Mouse (Mus musculus): ENCODE results near the gene Shh. TPM values are rescaled to one million over a fixed set of nuclear protein-coding genes. Genes with fewer than 3 reads are reported as not detected.

Gene Shh
- total RNA-seq, 2 experiments from 2014 or later: not detected

DNA sequence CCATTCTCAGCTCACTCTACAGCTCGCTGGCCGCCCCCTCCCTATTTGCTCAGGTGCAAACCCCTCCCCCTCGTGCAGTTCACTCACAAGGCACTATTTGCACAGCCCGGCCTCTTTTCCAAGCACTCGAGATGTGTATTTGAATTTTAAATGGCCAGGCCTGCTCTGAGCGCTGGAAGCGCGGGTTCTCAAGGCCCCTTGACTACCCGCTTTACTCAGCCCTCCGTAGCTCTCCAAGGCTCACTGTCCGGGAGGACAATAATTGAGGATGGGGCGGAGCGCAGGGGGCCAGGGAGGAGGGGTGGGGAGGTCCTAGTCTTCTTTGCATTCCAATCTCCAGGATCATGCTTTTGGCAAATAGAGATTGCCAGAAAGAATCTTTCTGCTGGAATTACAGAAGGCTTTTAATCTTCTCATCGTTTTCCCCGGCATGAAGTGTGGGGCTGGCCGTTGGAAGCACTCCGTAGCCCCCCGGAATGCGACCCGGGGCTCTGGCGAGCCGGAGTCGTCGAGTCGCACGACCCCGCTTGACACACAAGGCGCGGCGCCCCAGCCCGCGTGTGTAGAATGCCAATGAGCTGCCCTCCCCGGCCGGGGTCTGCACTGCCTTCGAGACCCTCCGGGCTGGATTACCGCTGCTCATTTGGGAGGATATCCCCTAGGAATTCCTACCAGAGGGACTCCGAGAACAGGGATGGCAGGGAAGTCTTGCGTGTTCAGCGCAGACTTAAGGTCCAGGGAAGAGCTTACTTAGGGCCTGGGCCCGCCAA lies 7.4 kb downstream of the Shh start:
- DNase-seq (ENCODE audit: low spot score): no peak

DNA sequence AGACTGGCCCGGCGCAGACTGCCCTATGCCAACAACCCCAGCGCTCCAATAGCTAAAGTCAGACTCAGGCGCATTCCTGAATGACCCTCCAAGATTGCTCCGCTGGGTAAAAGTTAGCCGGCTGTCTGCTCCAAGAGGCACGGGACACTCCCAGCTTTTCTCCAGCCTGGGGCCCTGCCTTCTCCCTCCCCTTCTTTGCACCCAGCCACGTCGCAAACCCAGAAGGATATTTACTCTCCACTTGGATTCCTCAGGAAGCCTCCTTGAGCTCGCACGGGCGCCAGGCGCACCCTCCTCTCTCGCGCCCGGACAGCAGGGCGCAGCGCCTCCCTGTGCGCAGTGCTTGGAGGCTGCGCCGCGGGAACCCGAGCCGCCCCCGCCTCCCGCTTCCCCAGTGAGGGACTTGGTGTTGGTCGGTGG lies 8.2 kb downstream of the Shh start:
- no peak for DNase-seq (ENCODE audit: low spot score)

DNA sequence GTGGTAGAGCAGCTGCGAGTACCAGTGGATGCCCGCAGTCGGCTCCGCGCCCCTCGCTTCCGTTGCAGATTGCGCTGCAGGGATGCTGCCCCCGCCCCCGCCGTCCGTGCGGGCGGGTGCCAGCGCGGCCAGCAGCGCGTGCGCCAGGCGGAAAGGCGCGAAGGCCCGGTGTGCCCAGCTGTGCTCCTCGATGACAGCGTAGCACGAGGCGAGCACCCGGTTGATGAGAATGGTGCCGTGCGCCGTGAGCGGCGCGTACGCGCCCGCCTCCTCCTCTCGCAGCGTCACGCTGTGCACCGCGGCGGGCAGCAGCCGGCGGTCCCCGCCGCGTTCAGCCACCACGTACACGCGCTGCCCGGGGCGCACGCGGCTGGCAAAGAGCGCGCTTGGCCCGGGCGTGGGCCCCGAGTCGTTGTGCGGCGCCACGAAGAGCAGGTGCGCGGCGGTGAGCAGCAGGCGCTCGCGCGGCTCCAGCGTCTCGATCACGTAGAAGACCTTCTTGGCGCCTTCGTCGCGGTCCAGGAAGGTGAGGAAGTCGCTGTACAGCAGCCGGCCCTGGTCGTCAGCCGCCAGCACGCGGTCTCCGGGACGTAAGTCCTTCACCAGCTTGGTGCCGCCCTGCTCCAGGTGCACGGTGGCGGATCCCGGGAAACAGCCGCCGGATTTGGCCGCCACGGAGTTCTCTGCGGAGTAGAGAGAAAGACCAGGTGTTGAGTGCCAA lies 9.0 kb downstream of the Shh start:
- DNase-seq (ENCODE audit: low spot score): no peak

DNA sequence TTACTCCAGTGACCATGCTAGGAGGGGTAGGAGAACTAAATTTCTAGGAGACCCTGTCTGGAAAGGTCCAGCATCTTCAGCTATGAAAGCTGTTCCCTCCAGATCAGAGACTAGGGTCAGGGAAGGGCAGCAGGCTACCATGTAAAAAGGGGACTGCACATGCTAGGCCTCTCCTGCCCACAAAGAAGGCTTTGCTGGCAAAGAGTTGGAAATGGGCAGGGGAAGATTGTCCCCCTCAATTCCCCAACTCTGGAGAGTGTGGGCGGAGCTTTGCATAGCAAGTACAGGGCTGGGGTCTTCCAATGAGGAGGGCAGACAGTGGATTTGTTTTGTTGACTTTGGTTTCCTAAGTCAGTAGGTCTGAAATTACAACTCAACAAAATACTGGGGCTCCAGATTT lies 10.7 kb downstream of the Shh start:
- DNase-seq (ENCODE audit: low spot score): no peak

DNA sequence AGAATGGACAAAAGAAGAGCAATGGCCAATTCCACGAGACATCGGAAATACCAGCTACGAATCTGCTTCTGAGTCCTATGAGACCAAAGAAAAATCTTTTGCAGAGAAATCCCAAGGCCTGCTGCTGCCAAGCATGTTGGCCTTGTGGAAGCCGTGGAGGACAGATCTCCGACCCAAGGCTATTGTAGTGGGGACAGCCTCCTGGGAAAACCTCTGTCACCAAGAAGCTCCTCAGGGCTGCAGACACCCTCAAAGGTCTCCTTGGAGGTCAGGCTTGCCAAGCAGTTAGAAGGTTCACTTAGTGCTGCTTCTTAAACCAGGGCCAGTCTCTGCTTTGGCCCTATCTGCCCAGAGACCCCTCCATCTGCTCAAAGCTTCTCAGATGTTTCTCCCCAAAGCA lies 11.3 kb downstream of the Shh start:
- no peak for DNase-seq (ENCODE audit: low spot score)

DNA sequence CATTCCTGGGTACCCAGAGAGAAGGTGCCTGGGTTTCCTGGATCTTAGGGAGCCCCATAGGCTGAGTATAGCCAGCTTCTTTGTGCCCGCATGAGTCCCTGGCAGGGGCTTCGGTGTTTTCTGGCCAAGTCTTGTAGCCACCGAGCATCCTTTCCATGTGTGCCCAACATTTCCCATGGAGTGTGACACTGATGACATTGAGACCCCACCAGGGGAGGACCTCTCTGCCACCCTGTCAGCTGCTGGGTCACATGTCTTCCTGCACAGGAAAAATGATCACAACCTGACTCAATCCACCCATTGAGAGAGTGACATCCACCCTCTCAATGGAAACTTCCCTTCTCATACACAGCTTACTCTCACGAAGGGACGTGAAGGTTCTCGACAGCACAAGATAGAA lies 12.5 kb downstream of the Shh start:
- no peak for DNase-seq (ENCODE audit: low spot score)

DNA sequence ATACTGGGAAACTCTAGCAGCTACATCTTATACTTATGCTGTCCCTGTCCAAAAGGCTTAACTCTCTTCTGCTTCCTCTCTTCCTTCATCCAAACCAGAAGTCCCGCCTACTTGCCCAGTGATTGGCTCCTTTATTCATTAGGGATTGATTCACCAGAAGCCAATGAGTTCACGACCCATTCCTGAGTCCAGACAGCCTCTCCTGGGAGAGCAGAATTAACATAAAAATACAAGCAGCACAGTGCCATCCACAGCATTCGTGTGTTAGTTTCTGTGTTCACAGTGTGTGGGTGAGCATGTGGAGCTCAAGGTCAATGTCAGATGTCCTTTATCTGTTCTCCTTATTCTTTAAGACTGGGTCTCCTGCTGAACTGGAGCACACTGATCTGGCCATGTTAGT lies 13.5 kb downstream of the Shh start:
- DNase-seq (ENCODE audit: low spot score): no peak

DNA sequence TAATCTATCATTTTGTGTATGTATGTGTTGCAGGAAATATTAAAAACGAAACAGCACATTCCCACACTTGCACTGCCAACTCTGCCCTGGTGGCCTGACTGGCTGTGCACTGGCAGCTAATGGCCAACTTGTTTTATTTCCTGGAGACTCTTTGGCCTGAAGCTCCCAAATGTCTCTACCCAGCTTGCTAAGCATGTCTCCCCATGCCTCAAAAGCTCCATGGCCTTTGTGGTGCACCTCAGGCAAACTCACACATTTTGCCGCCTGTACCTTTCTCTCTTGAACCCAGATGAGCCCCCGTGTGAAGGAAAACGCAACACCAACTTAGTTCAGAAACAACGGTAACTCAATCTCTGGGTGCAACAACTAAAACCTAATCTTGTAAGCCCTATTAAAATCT lies 14.0 kb downstream of the Shh start:
- no peak for DNase-seq (ENCODE audit: low spot score)

DNA sequence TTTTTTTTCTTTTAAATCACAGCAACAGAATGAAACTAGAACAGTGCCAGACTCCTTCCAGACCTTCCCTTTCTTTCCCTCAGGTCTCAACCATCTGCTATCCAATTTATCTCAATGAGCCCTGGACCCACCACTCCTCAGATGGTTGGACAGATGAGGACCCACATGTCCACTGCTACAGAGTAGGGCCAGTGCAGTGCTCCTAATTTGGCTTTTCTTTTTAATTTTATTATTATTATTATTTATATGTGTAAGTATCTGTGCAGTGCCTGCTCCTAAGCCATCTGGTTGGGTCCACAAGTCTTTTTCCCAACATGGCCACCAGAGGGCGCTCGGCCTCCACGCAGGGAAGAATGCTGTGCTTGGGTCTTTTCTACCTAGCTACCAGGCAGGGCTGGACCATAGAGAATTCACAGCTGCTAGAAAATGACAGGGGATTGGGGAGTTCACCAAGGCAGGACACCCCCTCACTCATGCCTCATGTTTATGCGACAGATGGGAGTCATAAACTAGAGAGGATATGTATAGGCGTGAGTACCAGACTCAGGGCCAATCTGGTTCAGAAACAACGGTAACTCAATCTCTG lies 15.9 kb downstream of the Shh start:
- peak; percentile 71 for DNase-seq (ENCODE audit: low spot score)

DNA sequence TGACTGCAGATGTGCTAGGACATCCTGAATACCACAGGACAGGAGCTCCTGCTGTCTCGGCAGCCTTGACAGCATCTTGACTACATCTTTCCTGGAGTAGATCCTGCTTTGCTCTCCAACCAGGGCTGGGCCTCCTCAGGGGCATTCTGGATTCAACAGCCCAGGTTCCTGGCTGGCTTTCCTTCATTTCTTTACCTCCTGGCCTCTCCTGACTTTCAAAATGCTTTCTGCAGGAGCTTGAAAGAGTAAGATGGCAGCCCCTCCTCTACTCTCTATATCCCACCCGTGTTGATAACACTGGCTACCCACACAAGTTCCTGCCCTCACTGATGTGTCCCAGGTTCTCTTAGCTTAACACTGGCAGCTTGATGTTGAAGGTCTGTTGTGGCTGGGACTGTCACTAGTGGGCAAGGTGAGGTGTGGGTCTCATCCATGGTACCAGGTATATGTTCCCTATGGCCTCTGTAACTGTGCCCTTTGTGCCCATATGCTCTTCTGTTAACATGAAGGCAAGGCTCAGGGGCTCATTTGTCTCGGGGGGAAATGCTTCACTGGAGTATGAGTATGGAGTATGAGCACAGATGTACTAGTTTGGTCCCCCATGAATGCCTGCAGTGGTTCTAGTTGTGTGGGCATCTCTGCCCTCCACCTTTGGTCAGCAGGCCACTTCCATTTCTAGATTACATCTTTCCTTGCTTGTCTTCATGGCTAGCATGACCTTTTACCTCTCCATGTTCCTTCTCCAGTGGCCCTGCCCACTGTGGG lies 16.7 kb downstream of the Shh start:
- no peak for DNase-seq (ENCODE audit: low spot score)

DNA sequence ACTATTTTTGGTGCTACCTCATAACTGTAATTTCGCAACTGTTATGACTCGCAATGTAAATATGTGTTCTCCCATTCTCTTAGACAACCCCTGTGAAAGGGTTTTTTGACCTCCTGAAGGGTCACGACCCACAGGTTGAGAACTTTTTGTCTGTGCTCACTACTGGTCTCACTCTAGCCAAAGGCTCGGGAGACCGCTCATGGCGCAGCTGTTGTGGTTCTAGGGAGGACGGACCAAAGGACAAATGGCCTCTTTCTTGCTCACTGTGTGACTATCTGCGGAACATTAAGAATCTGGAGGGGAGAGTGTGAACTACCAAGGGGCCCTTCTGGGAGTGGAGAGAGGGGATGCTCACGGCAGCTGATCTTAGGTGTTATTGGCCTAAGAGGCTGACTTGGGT lies 41.1 kb downstream of the Shh start:
- DNase-seq (ENCODE audit: low spot score): no peak

DNA sequence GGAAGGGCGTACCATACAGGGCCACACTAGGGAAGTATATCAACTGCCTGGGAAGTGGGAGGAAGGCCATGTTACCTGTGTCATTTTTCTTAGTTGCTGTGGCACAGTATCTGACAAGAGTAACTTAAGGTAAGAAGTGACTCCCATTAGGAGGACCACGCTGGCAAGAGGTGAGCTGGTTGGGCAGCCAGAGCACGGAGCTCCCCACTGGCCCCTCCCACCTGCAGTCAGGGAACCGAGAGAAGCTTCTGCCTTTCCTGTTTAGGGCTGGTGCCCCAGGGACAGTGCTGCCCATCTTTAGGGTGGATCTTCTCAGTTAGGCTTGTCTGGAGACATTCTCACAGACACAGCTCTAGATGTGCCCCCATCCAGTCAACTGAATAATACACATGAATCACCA lies 43.3 kb downstream of the Shh start:
- no peak for DNase-seq (ENCODE audit: low spot score)

DNA sequence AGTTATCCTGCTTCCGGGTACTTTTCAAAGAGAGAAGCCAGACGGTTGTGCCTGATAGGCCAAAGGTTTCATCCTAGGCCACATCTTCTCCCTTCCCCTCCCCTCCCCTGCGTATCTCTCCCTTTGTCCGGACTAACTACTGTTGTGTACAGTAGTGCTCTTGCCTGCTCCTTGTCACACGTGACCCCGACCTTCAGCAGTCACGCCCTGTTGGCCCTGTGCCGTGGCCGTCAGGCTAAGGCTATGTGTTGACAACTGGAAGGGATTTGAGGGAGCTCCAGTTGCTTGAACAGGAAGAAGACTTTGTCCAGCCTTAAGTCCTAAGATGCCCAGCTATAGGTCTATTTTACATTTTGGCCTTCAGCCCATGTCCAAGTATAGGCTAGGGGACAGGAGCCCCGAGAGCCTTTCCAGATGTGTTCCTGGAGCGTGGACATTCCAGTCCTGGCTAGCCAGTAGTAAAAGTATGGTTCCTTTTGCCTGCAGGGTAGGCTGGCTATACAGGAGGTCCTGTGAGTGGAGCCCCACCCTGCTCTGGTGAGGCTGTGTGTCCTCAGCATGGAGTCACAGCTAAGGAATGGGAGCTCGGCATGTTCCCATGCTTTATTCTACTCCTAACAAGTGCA lies 47.3 kb downstream of the Shh start:
- DNase-seq (ENCODE audit: low spot score): no peak

DNA sequence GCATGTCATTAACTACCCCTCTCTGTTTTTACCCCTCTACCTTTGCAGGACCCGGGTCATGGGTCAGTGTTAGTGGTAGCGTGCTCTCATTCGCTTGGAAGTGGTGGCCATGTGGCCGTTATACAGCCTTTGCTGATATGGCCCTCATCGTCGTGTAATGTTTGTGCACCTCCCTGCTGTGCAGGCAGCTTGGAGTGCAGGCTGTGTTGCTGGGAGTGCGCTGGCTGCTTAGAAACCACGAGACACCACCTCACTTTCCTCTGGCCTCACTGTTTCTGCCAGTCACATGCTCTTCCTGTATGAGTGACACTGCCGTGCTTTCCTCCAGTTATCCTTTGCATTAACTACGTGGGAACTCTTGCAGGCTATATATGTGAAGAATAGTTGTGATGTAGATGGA lies 48.3 kb downstream of the Shh start:
- no peak for DNase-seq (ENCODE audit: low spot score)

DNA sequence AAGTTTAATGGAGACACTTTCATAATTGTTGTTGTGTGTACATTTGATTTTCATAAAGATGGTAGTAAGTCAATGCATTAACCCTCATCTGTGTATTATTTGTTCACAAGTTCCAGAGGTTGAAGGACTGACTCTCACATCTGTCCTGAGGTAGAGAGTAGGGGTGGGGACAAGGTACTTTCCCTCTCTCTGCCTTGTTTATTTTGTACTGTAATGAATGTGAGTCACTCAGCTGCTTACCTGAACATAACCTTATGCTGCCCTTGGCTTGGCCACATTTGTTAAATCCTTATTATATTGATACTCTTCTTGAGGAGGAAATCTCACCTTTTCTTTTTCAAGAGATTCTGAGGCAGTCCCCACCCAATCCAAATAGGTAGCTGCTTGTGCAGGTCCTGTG lies 51.0 kb downstream of the Shh start:
- DNase-seq (ENCODE audit: low spot score): no peak

DNA sequence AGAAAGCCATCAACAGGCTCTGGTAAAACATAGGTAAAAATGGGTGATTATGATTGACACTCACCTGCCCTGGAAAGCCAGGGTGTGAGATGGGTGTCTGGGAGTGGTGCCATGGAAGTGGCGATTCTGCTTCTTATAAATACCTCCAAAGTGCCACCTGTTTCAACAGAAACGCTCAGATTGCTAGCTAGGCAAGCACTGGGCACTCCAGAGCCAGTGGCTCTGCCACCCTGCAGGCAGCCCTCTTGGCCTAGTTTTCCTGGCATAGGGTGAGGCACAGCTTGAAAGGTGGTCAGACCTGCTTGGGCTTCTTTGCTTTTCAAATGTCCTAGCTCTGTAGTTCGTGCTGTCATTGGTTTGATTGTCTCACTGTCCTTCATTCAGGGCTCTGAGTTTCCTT lies 53.0 kb downstream of the Shh start:
- DNase-seq (ENCODE audit: low spot score): no peak

DNA sequence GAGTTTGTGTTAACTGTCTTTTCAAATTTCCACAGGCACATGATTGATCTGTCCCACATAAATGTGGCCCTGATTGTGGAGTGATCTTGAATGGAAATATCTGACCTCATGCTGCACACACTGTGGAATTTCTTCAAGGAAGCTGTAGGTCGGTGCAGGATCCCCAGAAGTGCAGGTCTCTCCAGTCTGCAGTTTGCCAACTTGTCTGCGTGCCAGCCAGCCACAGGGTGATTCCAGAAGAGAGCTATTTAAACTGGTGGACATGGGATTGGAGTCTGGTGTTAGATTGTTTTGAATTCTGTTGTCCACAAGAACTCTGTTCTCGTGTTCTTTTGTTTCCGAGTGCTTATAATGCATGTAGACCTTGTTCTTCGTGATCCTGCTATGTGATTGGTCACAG lies 53.5 kb downstream of the Shh start:
- no peak for DNase-seq (ENCODE audit: low spot score)

DNA sequence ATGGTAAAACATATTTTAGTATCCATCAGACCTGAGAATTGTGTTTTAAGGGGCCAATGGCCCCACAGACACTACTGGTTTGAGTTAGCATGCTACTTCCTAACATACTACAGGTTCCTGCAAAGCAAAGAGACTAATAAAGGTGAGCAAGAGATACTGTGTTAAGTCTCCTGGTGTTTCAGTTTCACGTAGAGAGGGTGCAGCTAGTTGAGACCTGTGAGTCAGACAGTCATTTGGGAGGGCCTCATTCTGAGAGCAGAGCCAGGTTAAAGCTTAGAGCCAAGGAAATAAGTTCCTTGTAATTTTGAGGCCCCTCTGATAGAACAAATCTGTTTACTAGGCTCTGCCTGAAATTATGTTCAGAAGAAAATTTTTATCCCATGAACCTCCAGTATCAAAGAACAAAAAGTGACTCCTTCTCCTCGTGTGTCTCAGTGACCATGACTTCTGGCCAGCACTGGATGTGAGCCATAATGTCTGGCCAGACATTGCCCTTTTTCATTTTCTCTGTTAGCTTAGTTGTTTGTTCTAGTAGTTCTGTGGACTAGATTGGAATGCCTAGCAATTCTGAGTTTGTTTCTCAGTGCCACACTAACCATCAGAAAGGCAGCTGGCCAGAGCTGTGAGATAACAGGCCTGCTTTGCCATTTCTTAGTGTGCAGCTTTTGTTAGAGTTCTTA lies 54.9 kb downstream of the Shh start:
- DNase-seq (ENCODE audit: low spot score): no peak
